In genomic region chr17:56219251-56219650, GRCm38 (mm10) we compare ENCODE assay signal across 8 mouse cellular contexts. TPM values are rescaled to one million over a fixed set of nuclear protein-coding genes. Genes with fewer than 3 reads are reported as not detected.
DNase-seq lines count a peak whose midpoint lies in the region; ATAC-seq and TF ChIP-seq lines count a peak whose summit lies in the region.

No protein-coding gene starts in this region.

- no peak for ATAC-seq in embryonic facial prominence, embryonic 13.5 days (ENCODE audit: insufficient number of reproducible peaks, insufficient read depth, low FRiP score, low TSS enrichment, low read depth)
- no peak; the same call in 1 of the 2 replicates for ATAC-seq in intestine, embryonic 15.5 days
- ATAC-seq in neural tube, embryonic 13.5 days (ENCODE audit: low read depth), result no peak; the same call in 1 of the 2 replicates

- H3K4me2 ChIP-seq in embryonic facial prominence, embryonic 13.5 days, result peak overlapping the region; percentile 87
- H3K4me2 ChIP-seq in intestine, embryonic 15.5 days (replicated peaks), result peak overlapping the region; percentile 63
- peak overlapping the region; percentile 91 for H3K4me2 ChIP-seq in neural tube, embryonic 13.5 days

- no peaks in the 10 kb centered on the region for H3K9me3 ChIP-seq in embryonic facial prominence, embryonic 13.5 days
- no peaks in the 10 kb centered on the region for H3K9me3 ChIP-seq in intestine, embryonic 15.5 days
- H3K9me3 ChIP-seq in neural tube, embryonic 13.5 days, result no peaks in the 10 kb centered on the region

- intact Hi-C loops in left cerebral cortex, adult 2 months (cut with DNase I), result no loop called here
- intact Hi-C loops in left cerebral cortex, postnatal 10 days (cut with DNase I), result loop anchor here (5.0 kb wide), 1 partner anchor 33 kb away; no protein-coding TSS in a partner anchor

- H3K36me3 ChIP-seq in embryonic facial prominence, embryonic 13.5 days, result peaks cover 4% of the 10 kb centered on the region
- no peaks in the 10 kb centered on the region for H3K36me3 ChIP-seq in intestine, embryonic 15.5 days
- peaks cover 4% of the 10 kb centered on the region; the same call in 1 of the 2 replicates for H3K36me3 ChIP-seq in neural tube, embryonic 13.5 days

- H3K4me3 ChIP-seq in left cerebral cortex, adult 2 months, result peak overlapping the region; percentile 92
- H3K4me3 ChIP-seq in embryonic facial prominence, embryonic 13.5 days, result peak overlapping the region; percentile 81
- peak overlapping the region; percentile 88 for H3K4me3 ChIP-seq in intestine, embryonic 15.5 days (replicated peaks)
- peak overlapping the region; percentile 84 for H3K4me3 ChIP-seq in neural tube, embryonic 13.5 days

- no peak for TF ChIP-seq CTCF in left cerebral cortex, adult 2 months (IDR thresholded peaks at IDR 0.05)

- DNase-seq in left cerebral cortex, adult 2 months (ENCODE audit: extremely low spot score in 1 of 2, low spot score in 2 of 2), result no peak
- DNase-seq in left cerebral cortex, postnatal 10 days (ENCODE audit: extremely low spot score in 1 of 2, low spot score in 2 of 2), result no peak
- no peak for DNase-seq in embryo, embryonic 10 days (ENCODE audit: low spot score)
- DNase-seq in cerebellum, adult 18-20 months, result no peak
- no peak for DNase-seq in left cerebral cortex, adult 11 months (ENCODE audit: low spot score)

- WGBS in embryonic facial prominence, embryonic 13.5 days, result 44% methylated on average over 12 of the region's 12 CpGs
- 38% methylated on average over 12 of the region's 12 CpGs for WGBS in intestine, embryonic 15.5 days
- WGBS in neural tube, embryonic 13.5 days, result 49% methylated on average over 12 of the region's 12 CpGs

- H3K4me1 ChIP-seq in embryonic facial prominence, embryonic 13.5 days, result peaks cover 27% of the 10 kb centered on the region
- H3K4me1 ChIP-seq in intestine, embryonic 15.5 days (replicated peaks), result peaks cover 16% of the 10 kb centered on the region
- H3K4me1 ChIP-seq in neural tube, embryonic 13.5 days (replicated peaks), result peaks cover 39% of the 10 kb centered on the region

- H3K27me3 ChIP-seq in embryonic facial prominence, embryonic 13.5 days, result no peaks in the 10 kb centered on the region
- no peaks in the 10 kb centered on the region for H3K27me3 ChIP-seq in intestine, embryonic 15.5 days (replicated peaks)
- no peaks in the 10 kb centered on the region for H3K27me3 ChIP-seq in neural tube, embryonic 13.5 days

- H3K9ac ChIP-seq in embryonic facial prominence, embryonic 13.5 days, result peak overlapping the region; percentile 92
- peak overlapping the region; percentile 83 for H3K9ac ChIP-seq in intestine, embryonic 15.5 days
- H3K9ac ChIP-seq in neural tube, embryonic 13.5 days, result peak overlapping the region; percentile 90

- peak overlapping the region; percentile 90 for H3K27ac ChIP-seq in left cerebral cortex, adult 2 months
- H3K27ac ChIP-seq in embryonic facial prominence, embryonic 13.5 days, result peak overlapping the region; percentile 86; the same call in 1 of the 2 replicates
- H3K27ac ChIP-seq in intestine, embryonic 15.5 days, result peak overlapping the region; percentile 67
- peak overlapping the region; percentile 95 for H3K27ac ChIP-seq in neural tube, embryonic 13.5 days (replicated peaks)

RNA-seq across cellular contexts. Expression of gene Dpp9, which starts 0.5 kb away (rescaled TPM):
- total RNA-seq in left cerebral cortex, adult 2 months (2021), result 10 to 100 TPM; 70.7 to 74.1 TPM
- 10 to 100 TPM; 43.8 to 44.8 TPM for total RNA-seq in left cerebral cortex, postnatal 10 days (2021)
- 34.9 and 37.5 TPM in 2 replicates for polyA plus RNA-seq in embryonic facial prominence, embryonic 13.5 days (2015; fragmentation: Nextera tagmentation; extraction: Ambion mirVana)
- 32.8 and 35.0 TPM in 2 replicates for polyA plus RNA-seq in intestine, embryonic 15.5 days (2015; fragmentation: Nextera tagmentation; extraction: Ambion mirVana)
- 25.7 and 26.3 TPM in 2 replicates for polyA plus RNA-seq in neural tube, embryonic 13.5 days (2015; fragmentation: Nextera tagmentation; extraction: Ambion mirVana)

RNA-seq across cellular contexts. Expression of gene Mydgf, which starts 35.5 kb away (rescaled TPM):
- 10 to 100 TPM; 39.5 to 41.2 TPM for total RNA-seq in left cerebral cortex, adult 2 months (2021)
- 10 to 100 TPM; 49.4 to 51.4 TPM for total RNA-seq in left cerebral cortex, postnatal 10 days (2021)
- 86.3 and 91.0 TPM in 2 replicates for polyA plus RNA-seq in embryonic facial prominence, embryonic 13.5 days (2015; fragmentation: Nextera tagmentation; extraction: Ambion mirVana)
- polyA plus RNA-seq in intestine, embryonic 15.5 days (2015; fragmentation: Nextera tagmentation; extraction: Ambion mirVana), result 105 and 127 TPM in 2 replicates
- 67.4 and 74.2 TPM in 2 replicates for polyA plus RNA-seq in neural tube, embryonic 13.5 days (2015; fragmentation: Nextera tagmentation; extraction: Ambion mirVana)

RNA-seq across cellular contexts. Expression of gene Fem1a, which starts 37.4 kb away (rescaled TPM):
- total RNA-seq in left cerebral cortex, adult 2 months (2021), result 10 to 100 TPM; 31.8 to 34.6 TPM
- total RNA-seq in left cerebral cortex, postnatal 10 days (2021), result 10 to 100 TPM; 45.4 TPM
- polyA plus RNA-seq in embryonic facial prominence, embryonic 13.5 days (2015; fragmentation: Nextera tagmentation; extraction: Ambion mirVana), result 13.5 and 14.1 TPM in 2 replicates
- 12.5 and 12.8 TPM in 2 replicates for polyA plus RNA-seq in intestine, embryonic 15.5 days (2015; fragmentation: Nextera tagmentation; extraction: Ambion mirVana)
- 16.6 and 19.1 TPM in 2 replicates for polyA plus RNA-seq in neural tube, embryonic 13.5 days (2015; fragmentation: Nextera tagmentation; extraction: Ambion mirVana)

RNA-seq across cellular contexts. Expression of gene Tnfaip8l1, which starts 57.0 kb away (rescaled TPM):
- total RNA-seq in left cerebral cortex, adult 2 months (2021), result 1 to 10 TPM; 7.5 to 8.7 TPM
- 10 to 100 TPM in 1 of 2 experiments, 1 to 10 TPM in 1; 9.3 to 11.1 TPM for total RNA-seq in left cerebral cortex, postnatal 10 days (2021)
- polyA plus RNA-seq in embryonic facial prominence, embryonic 13.5 days (2015; fragmentation: Nextera tagmentation; extraction: Ambion mirVana), result 13.8 and 13.9 TPM in 2 replicates
- polyA plus RNA-seq in intestine, embryonic 15.5 days (2015; fragmentation: Nextera tagmentation; extraction: Ambion mirVana), result 11.9 and 12.8 TPM in 2 replicates
- 8.5 and 9.1 TPM in 2 replicates for polyA plus RNA-seq in neural tube, embryonic 13.5 days (2015; fragmentation: Nextera tagmentation; extraction: Ambion mirVana)

RNA-seq across cellular contexts. Expression of gene Ticam1, which starts 57.3 kb away (rescaled TPM):
- total RNA-seq in left cerebral cortex, adult 2 months (2021), result 1 to 10 TPM; 6.9 to 7.2 TPM
- 1 to 10 TPM; 4.0 to 4.2 TPM for total RNA-seq in left cerebral cortex, postnatal 10 days (2021)
- polyA plus RNA-seq in embryonic facial prominence, embryonic 13.5 days (2015; fragmentation: Nextera tagmentation; extraction: Ambion mirVana), result 4.1 and 4.3 TPM in 2 replicates
- 11.3 and 13.3 TPM in 2 replicates for polyA plus RNA-seq in intestine, embryonic 15.5 days (2015; fragmentation: Nextera tagmentation; extraction: Ambion mirVana)
- 1.5 and 1.7 TPM in 2 replicates for polyA plus RNA-seq in neural tube, embryonic 13.5 days (2015; fragmentation: Nextera tagmentation; extraction: Ambion mirVana)
